Mouse (Mus musculus) limb, embryonic 12.5 days (tissue): ENCODE data around the gene Anp32e. TPM values are rescaled to one million over a fixed set of nuclear protein-coding genes. Genes with fewer than 3 reads are reported as not detected.

Source experiments
- ATAC-seq: fragments of 200-750 bp; cut with Nextera tagmentation; 2 replicates; pipeline ENCODE4 v1.8.0; 2017; ENCODE audit warnings: low read depth, moderate TSS enrichment; ENCODE audit not compliant: insufficient number of reproducible peaks, insufficient read depth, low FRiP score, low TSS enrichment
- H3K27ac ChIP-seq: fragments of 300-500 bp; sonication (generic); 2 replicates; pipeline ENCODE4 v1.5.1; 2016; ENCODE audit warnings: mild to moderate bottlenecking, moderate library complexity
- H3K27me3 ChIP-seq: fragments of 300-500 bp; sonication (generic); 2 replicates; pipeline ENCODE4 v1.6.1; 2016; ENCODE audit warnings: mild to moderate bottlenecking, moderate library complexity
- H3K36me3 ChIP-seq: fragments of 300-500 bp; sonication (generic); 2 replicates; pipeline ENCODE4 v1.6.1; 2016; ENCODE audit warnings: mild to moderate bottlenecking, moderate library complexity
- H3K4me1 ChIP-seq: fragments of 300-500 bp; sonication (generic); replicated peaks from 2 replicates; pipeline ENCODE4 v1.6.1; 2016
- H3K4me2 ChIP-seq: fragments of 300-500 bp; sonication (generic); 2 replicates; pipeline ENCODE4 v1.6.1; 2016; ENCODE audit warnings: mild to moderate bottlenecking, moderate library complexity
- H3K4me3 ChIP-seq: fragments of 300-500 bp; sonication (generic); replicated peaks from 2 replicates; pipeline ENCODE4 v1.5.1; 2016; ENCODE audit warnings: mild to moderate bottlenecking
- H3K9ac ChIP-seq: fragments of 300-500 bp; sonication (generic); replicated peaks from 2 replicates; pipeline ENCODE4 v1.6.1; 2016; ENCODE audit warnings: mild to moderate bottlenecking, moderate library complexity
- H3K9me3 ChIP-seq: fragments of 300-500 bp; sonication (generic); 2 replicates; pipeline ENCODE4 v1.6.1; 2016; ENCODE audit warnings: mild to moderate bottlenecking, moderate library complexity
- WGBS: fragments of 180-500 bp; shearing (Covaris S2); methylation state at CpG from one replicate; pipeline ENCODE4 v1.1.7; 2016; 5-methylcytosine and 5-hydroxymethylcytosine counted together
- polyA plus RNA-seq: library from polyadenylated mRNA; unstranded; fragments of >200 nt; fragmentation: Nextera tagmentation; extraction: Ambion mirVana; gene quantifications from 2 replicates; pipeline ENCODE4 v1.2.1, GENCODE M21; 2016

The Anp32e gene
- polyA plus RNA-seq = 304 and 327 TPM in 2 replicates

GRCm38 (mm10) chr3:95928658-95929503 is at the start of gene Anp32e:
Gene Anp32e (plus strand): TSS chr3:95929246.
- peak; percentile 99 for ATAC-seq
- Histone ChIP-seq H3K27me3 (no peaks in the 10 kb centered on the region), H3K9me3 (no peaks in the 10 kb centered on the region), H3K36me3 (peaks cover 16% of the 10 kb centered on the region), H3K4me1 (peaks cover 18% of the 10 kb centered on the region), H3K4me2 (peak within 1 kb of the TSS; percentile 72), H3K4me3 (peak within 1 kb of the TSS; percentile 95), H3K9ac (peak within 1 kb of the TSS; percentile 99), H3K27ac (peak within 1 kb of the TSS; percentile 96)
- under 1% methylated on average over 49 of the region's 49 CpGs for WGBS

GRCm38 (mm10) chr3:95881979-95882815 is 46.8 kb upstream of the Anp32e start, which contains the start of gene Ciart:
Gene Ciart (minus strand): TSS chr3:95882251.
- Histone ChIP-seq H3K9ac (peak within 1 kb of the TSS; percentile 50), H3K27me3 (no peaks in the 10 kb centered on the region), H3K4me1 (peaks cover 12% of the 10 kb centered on the region), H3K4me3 (peak within 1 kb of the TSS; percentile 56), H3K36me3 (no peaks in the 10 kb centered on the region), H3K27ac (no peak within 1 kb of the TSS), H3K9me3 (no peaks in the 10 kb centered on the region), H3K4me2 (peak within 1 kb of the TSS; percentile 99)
- under 1% methylated on average over 66 of the region's 66 CpGs for WGBS
- peak; percentile 98 for ATAC-seq

GRCm38 (mm10) chr3:95882816-95883425 is 46.1 kb upstream of the Anp32e start:
- 3% methylated on average over 24 of the region's 24 CpGs for WGBS
- no peak for ATAC-seq
- Histone ChIP-seq H3K36me3 (no peaks in the 10 kb centered on the region), H3K27ac (no peak overlapping the region), H3K9me3 (no peaks in the 10 kb centered on the region), H3K4me3 (peak overlapping the region; percentile 56), H3K9ac (peak overlapping the region; percentile 50), H3K4me1 (peaks cover 12% of the 10 kb centered on the region), H3K4me2 (peak overlapping the region; percentile 99), H3K27me3 (no peaks in the 10 kb centered on the region)

GRCm38 (mm10) chr3:95884400-95884799 is 44.6 kb upstream of the Anp32e start:
- Histone ChIP-seq H3K4me2 (no peak overlapping the region), H3K9me3 (no peaks in the 10 kb centered on the region), H3K27ac (no peak overlapping the region), H3K9ac (no peak overlapping the region), H3K27me3 (no peaks in the 10 kb centered on the region), H3K4me1 (peaks cover 12% of the 10 kb centered on the region), H3K4me3 (no peak overlapping the region), H3K36me3 (no peaks in the 10 kb centered on the region)
- WGBS = 62% methylated on average over 5 of the region's 5 CpGs
- ATAC-seq = no peak

- no peaks in the 10 kb centered on the region for H3K27me3 ChIP-seq
- no peak overlapping the region for H3K4me2 ChIP-seq
- WGBS = 81% methylated on average over 4 of the region's 4 CpGs
- no peak overlapping the region for H3K9ac ChIP-seq
- H3K4me1 ChIP-seq = peaks cover 19% of the 10 kb centered on the region
- no peaks in the 10 kb centered on the region for H3K9me3 ChIP-seq
- no peak overlapping the region for H3K27ac ChIP-seq
- H3K36me3 ChIP-seq = no peaks in the 10 kb centered on the region
- H3K4me3 ChIP-seq = no peak overlapping the region
- ATAC-seq = no peak
Observed at GRCm38 (mm10) chr3:95887596-95887995, 41.5 kb upstream of the Anp32e start.

- Histone ChIP-seq H3K9ac (no peak overlapping the region), H3K27ac (0 out of 2 replicates have a peak overlapping the region, but pooled peaks have one; percentile 31), H3K4me2 (no peak overlapping the region), H3K36me3 (no peaks in the 10 kb centered on the region), H3K27me3 (no peaks in the 10 kb centered on the region), H3K4me1 (peaks cover 23% of the 10 kb centered on the region), H3K9me3 (no peaks in the 10 kb centered on the region), H3K4me3 (no peak overlapping the region)
- WGBS = 7% methylated on average over 3 of the region's 3 CpGs
- ATAC-seq = no peak
Observed at GRCm38 (mm10) chr3:95889664-95890063, 39.4 kb upstream of the Anp32e start.

- H3K36me3 ChIP-seq = no peaks in the 10 kb centered on the region
- peak within 1 kb of the TSS; percentile 45; the same call in 1 of the 2 replicates for H3K9ac ChIP-seq
- WGBS = 26% methylated on average over 12 of the region's 12 CpGs
- peak within 1 kb of the TSS; percentile 78 for H3K27ac ChIP-seq
- peak within 1 kb of the TSS; percentile 26 for H3K4me3 ChIP-seq
- ATAC-seq = no peak
- no peaks in the 10 kb centered on the region for H3K27me3 ChIP-seq
- H3K4me1 ChIP-seq = peaks cover 32% of the 10 kb centered on the region
- H3K9me3 ChIP-seq = no peaks in the 10 kb centered on the region
- peak within 1 kb of the TSS; percentile 35 for H3K4me2 ChIP-seq
Observed at GRCm38 (mm10) chr3:95891211-95892065, 37.6 kb upstream of the Anp32e start, which contains the start of gene BC028528. Gene BC028528 (minus strand): TSS chr3:95892005.

- H3K9me3 ChIP-seq = no peaks in the 10 kb centered on the region
- H3K4me1 ChIP-seq = peaks cover 32% of the 10 kb centered on the region
- H3K27ac ChIP-seq = peak overlapping the region; percentile 78
- H3K4me2 ChIP-seq = peak overlapping the region; percentile 35
- peaks cover under 1% of the 10 kb centered on the region; the same call in 1 of the 2 replicates for H3K36me3 ChIP-seq
- H3K4me3 ChIP-seq = peak overlapping the region; percentile 26
- WGBS = 34% methylated on average over 11 of the region's 11 CpGs
- H3K9ac ChIP-seq = peak overlapping the region; percentile 45; the same call in 1 of the 2 replicates
- no peaks in the 10 kb centered on the region for H3K27me3 ChIP-seq
- no peak for ATAC-seq
Observed at GRCm38 (mm10) chr3:95892066-95893052, 36.7 kb upstream of the Anp32e start.

- Histone ChIP-seq H3K9ac (0 out of 2 replicates have a peak overlapping the region, but pooled peaks have one; percentile 32), H3K4me1 (peaks cover 32% of the 10 kb centered on the region), H3K27ac (peak overlapping the region; percentile 57; the same call in 1 of the 2 replicates), H3K36me3 (peaks cover 9% of the 10 kb centered on the region; the same call in 1 of the 2 replicates), H3K27me3 (no peaks in the 10 kb centered on the region), H3K4me2 (peak overlapping the region; percentile 56), H3K4me3 (peak overlapping the region; percentile 68), H3K9me3 (no peaks in the 10 kb centered on the region)
- no peak for ATAC-seq
- 14% methylated on average over 7 of the region's 7 CpGs for WGBS
Observed at GRCm38 (mm10) chr3:95893126-95893525, 35.9 kb upstream of the Anp32e start.
